Mouse (Mus musculus) forebrain, embryonic 12.5 days (tissue): ENCODE results near the gene Kcnh8. TPM values are rescaled to one million over a fixed set of nuclear protein-coding genes. Genes with fewer than 3 reads are reported as not detected.

Experiments used
- ATAC-seq: fragments of 200-750 bp; cut with Nextera tagmentation; 2 replicates; pipeline ENCODE4 v1.8.0; 2017; ENCODE audit warnings: moderate TSS enrichment; ENCODE audit not compliant: low FRiP score
- H3K27ac ChIP-seq: fragments of 300-500 bp; sonication (generic); 2 replicates; pipeline ENCODE4 v1.5.1; 2016; ENCODE audit warnings: mild to moderate bottlenecking
- H3K27me3 ChIP-seq: fragments of 300-500 bp; sonication (generic); 2 replicates; pipeline ENCODE4 v1.6.1; 2016; ENCODE audit warnings: mild to moderate bottlenecking
- H3K36me3 ChIP-seq: fragments of 300-500 bp; sonication (generic); replicated peaks from 2 replicates; pipeline ENCODE4 v1.6.1; 2016; ENCODE audit warnings: mild to moderate bottlenecking
- H3K4me1 ChIP-seq: fragments of 300-500 bp; sonication (generic); 2 replicates; pipeline ENCODE4 v1.6.1; 2016
- H3K4me2 ChIP-seq: fragments of 300-500 bp; sonication (generic); 2 replicates; pipeline ENCODE4 v1.6.1; 2016; ENCODE audit warnings: mild to moderate bottlenecking, moderate library complexity
- H3K4me3 ChIP-seq: fragments of 300-500 bp; sonication (generic); replicated peaks from 2 replicates; pipeline ENCODE4 v1.5.1; 2016; ENCODE audit warnings: mild to moderate bottlenecking
- H3K9ac ChIP-seq: fragments of 300-500 bp; sonication (generic); 2 replicates; pipeline ENCODE4 v1.6.1; 2016; ENCODE audit warnings: mild to moderate bottlenecking
- H3K9me3 ChIP-seq: fragments of 300-500 bp; sonication (generic); 2 replicates; pipeline ENCODE4 v1.6.1; 2016
- WGBS: fragments of 180-500 bp; shearing (Covaris S2); methylation state at CpG from one replicate; pipeline ENCODE4 v1.1.7; 2016; 5-methylcytosine and 5-hydroxymethylcytosine counted together
- polyA plus RNA-seq: library from polyadenylated mRNA; unstranded; fragments of >200 nt; fragmentation: Nextera tagmentation; extraction: Ambion mirVana; gene quantifications from 2 replicates; pipeline ENCODE4 v1.2.1, GENCODE M21; 2016

The Kcnh8 gene
- 4.1 TPM in 2 replicates for polyA plus RNA-seq

- Histone ChIP-seq H3K9ac (peak within 1 kb of the TSS; percentile 75), H3K27me3 (peaks cover 7% of the 10 kb centered on the region; the same call in 1 of the 2 replicates), H3K36me3 (no peaks in the 10 kb centered on the region), H3K4me1 (0 out of 2 replicates have a peak, but pooled peaks cover 3% of the 10 kb centered on the region), H3K27ac (peak within 1 kb of the TSS; percentile 92), H3K4me2 (peak within 1 kb of the TSS; percentile 94), H3K9me3 (no peaks in the 10 kb centered on the region), H3K4me3 (peak within 1 kb of the TSS; percentile 59)
- peak; percentile 64 for ATAC-seq
- WGBS, result under 1% methylated on average over 40 of the region's 40 CpGs
Measured at GRCm38 (mm10) chr17:52602093-52602780, at the start of gene Kcnh8. TSS of gene Kcnh8 (plus strand) at chr17:52602709.

GRCm38 (mm10) chr17:52559961-52560720 lies 42.4 kb upstream of the Kcnh8 start:
- H3K27me3 ChIP-seq, result no peaks in the 10 kb centered on the region
- peak; percentile 81 for ATAC-seq
- H3K9me3 ChIP-seq, result no peaks in the 10 kb centered on the region
- H3K27ac ChIP-seq, result no peak overlapping the region
- no peaks in the 10 kb centered on the region for H3K4me1 ChIP-seq
- H3K4me2 ChIP-seq, result peak overlapping the region; percentile 17; the same call in 1 of the 2 replicates
- no peak overlapping the region for H3K4me3 ChIP-seq
- 34% methylated on average over 13 of the region's 13 CpGs for WGBS
- H3K36me3 ChIP-seq, result no peaks in the 10 kb centered on the region
- H3K9ac ChIP-seq, result no peak overlapping the region

GRCm38 (mm10) chr17:52565467-52566155 lies 36.9 kb upstream of the Kcnh8 start:
- Histone ChIP-seq H3K9ac (no peak overlapping the region), H3K27ac (no peak overlapping the region), H3K4me3 (no peak overlapping the region), H3K4me1 (no peaks in the 10 kb centered on the region), H3K9me3 (no peaks in the 10 kb centered on the region), H3K27me3 (no peaks in the 10 kb centered on the region), H3K4me2 (no peak overlapping the region), H3K36me3 (no peaks in the 10 kb centered on the region)
- ATAC-seq, result no peak
- 57% methylated on average over 4 of the region's 4 CpGs for WGBS

GRCm38 (mm10) chr17:52569584-52570270 lies 32.8 kb upstream of the Kcnh8 start:
- Histone ChIP-seq H3K27ac (no peak overlapping the region), H3K9ac (no peak overlapping the region), H3K4me2 (no peak overlapping the region), H3K4me3 (no peak overlapping the region), H3K9me3 (no peaks in the 10 kb centered on the region), H3K4me1 (no peaks in the 10 kb centered on the region), H3K27me3 (no peaks in the 10 kb centered on the region), H3K36me3 (no peaks in the 10 kb centered on the region)
- 78% methylated on average over 4 of the region's 4 CpGs for WGBS
- peak; percentile 79 for ATAC-seq

- H3K4me2 ChIP-seq, result no peak overlapping the region
- H3K27ac ChIP-seq, result no peak overlapping the region
- ATAC-seq, result no peak
- H3K27me3 ChIP-seq, result no peaks in the 10 kb centered on the region
- 73% methylated on average over 4 of the region's 4 CpGs for WGBS
- H3K9me3 ChIP-seq, result no peaks in the 10 kb centered on the region
- no peak overlapping the region for H3K9ac ChIP-seq
- no peak overlapping the region for H3K4me3 ChIP-seq
- H3K36me3 ChIP-seq, result no peaks in the 10 kb centered on the region
- no peaks in the 10 kb centered on the region for H3K4me1 ChIP-seq
Measured at GRCm38 (mm10) chr17:52572229-52572628, 30.3 kb upstream of the Kcnh8 start.

- H3K4me3 ChIP-seq, result no peak overlapping the region
- H3K27ac ChIP-seq, result no peak overlapping the region
- no peak overlapping the region for H3K9ac ChIP-seq
- 87% methylated on average over 5 of the region's 5 CpGs for WGBS
- no peaks in the 10 kb centered on the region for H3K27me3 ChIP-seq
- no peak for ATAC-seq
- H3K4me2 ChIP-seq, result no peak overlapping the region
- H3K36me3 ChIP-seq, result no peaks in the 10 kb centered on the region
- H3K9me3 ChIP-seq, result no peaks in the 10 kb centered on the region
- H3K4me1 ChIP-seq, result no peaks in the 10 kb centered on the region
Measured at GRCm38 (mm10) chr17:52591503-52592194, 10.9 kb upstream of the Kcnh8 start.

- no peak for ATAC-seq
- WGBS, result 87% methylated on average over 3 of the region's 3 CpGs
- H3K4me1 ChIP-seq, result 0 out of 2 replicates have a peak, but pooled peaks cover 3% of the 10 kb centered on the region
Measured at GRCm38 (mm10) chr17:52599141-52599540, 3.4 kb upstream of the Kcnh8 start.

GRCm38 (mm10) chr17:52600882-52601371 lies 1.6 kb upstream of the Kcnh8 start:
- H3K36me3 ChIP-seq, result no peaks in the 10 kb centered on the region
- H3K9me3 ChIP-seq, result no peaks in the 10 kb centered on the region
- H3K27ac ChIP-seq, result peak overlapping the region; percentile 92
- 0 out of 2 replicates have a peak, but pooled peaks cover 3% of the 10 kb centered on the region for H3K4me1 ChIP-seq
- ATAC-seq, result peak; percentile 94
- H3K4me2 ChIP-seq, result peak overlapping the region; percentile 94
- under 1% methylated on average over 22 of the region's 22 CpGs for WGBS
- peaks cover 7% of the 10 kb centered on the region; the same call in 1 of the 2 replicates for H3K27me3 ChIP-seq
- peak overlapping the region; percentile 64 for H3K9ac ChIP-seq
- peak overlapping the region; percentile 59 for H3K4me3 ChIP-seq

More at GRCm38 (mm10) chr17:52599141-52599540, 3.4 kb upstream of the Kcnh8 start:
- Histone ChIP-seq H3K9me3 (no peaks in the 10 kb centered on the region), H3K4me3 (no peak overlapping the region), H3K27ac (no peak overlapping the region), H3K27me3 (peaks cover 7% of the 10 kb centered on the region; the same call in 1 of the 2 replicates), H3K9ac (no peak overlapping the region), H3K36me3 (no peaks in the 10 kb centered on the region), H3K4me2 (no peak overlapping the region)

GRCm38 (mm10) chr17:52602781-52603170 lies 267 bp downstream of the Kcnh8 start:
- no peak for ATAC-seq
- Histone ChIP-seq H3K4me1 (0 out of 2 replicates have a peak, but pooled peaks cover 3% of the 10 kb centered on the region), H3K9me3 (no peaks in the 10 kb centered on the region), H3K4me3 (peak overlapping the region; percentile 59), H3K27me3 (peaks cover 7% of the 10 kb centered on the region; the same call in 1 of the 2 replicates), H3K9ac (peak overlapping the region; percentile 75), H3K4me2 (peak overlapping the region; percentile 94), H3K27ac (peak overlapping the region; percentile 82; the same call in 1 of the 2 replicates), H3K36me3 (no peaks in the 10 kb centered on the region)
- WGBS, result 1% methylated on average over 14 of the region's 14 CpGs

GRCm38 (mm10) chr17:52603411-52603810 lies 902 bp downstream of the Kcnh8 start:
- Histone ChIP-seq H3K27ac (no peak overlapping the region), H3K4me2 (peak overlapping the region; percentile 94), H3K4me3 (peak overlapping the region; percentile 59), H3K27me3 (peaks cover 7% of the 10 kb centered on the region; the same call in 1 of the 2 replicates), H3K36me3 (no peaks in the 10 kb centered on the region), H3K9ac (no peak overlapping the region), H3K4me1 (0 out of 2 replicates have a peak, but pooled peaks cover 3% of the 10 kb centered on the region), H3K9me3 (no peaks in the 10 kb centered on the region)
- WGBS, result 6% methylated on average over 5 of the region's 5 CpGs
- ATAC-seq, result no peak

GRCm38 (mm10) chr17:52611382-52611781 lies 8.9 kb downstream of the Kcnh8 start:
- H3K36me3 ChIP-seq, result no peaks in the 10 kb centered on the region
- H3K4me1 ChIP-seq, result no peaks in the 10 kb centered on the region
- H3K4me3 ChIP-seq, result no peak overlapping the region
- no peak overlapping the region for H3K9ac ChIP-seq
- no peaks in the 10 kb centered on the region for H3K9me3 ChIP-seq
- no peak overlapping the region for H3K4me2 ChIP-seq
- 47% methylated on average over 4 of the region's 4 CpGs for whole genome bisulfite sequencing
- no peak overlapping the region for H3K27ac ChIP-seq
- no peaks in the 10 kb centered on the region for H3K27me3 ChIP-seq
- ATAC-seq, result no peak
